Mouse (Mus musculus) adrenal gland, postnatal 36 days (tissue): ENCODE results near the gene Acaca. TPM values are rescaled to one million over a fixed set of nuclear protein-coding genes. Genes with fewer than 3 reads are reported as not detected.

Experiments used
- DNase-seq, 2 experiments: peaks; one replicate each; pipeline ENCODE4 v3.0.0; 2021; ENCODE audit warnings: mixed read lengths in 1 of 2
- long read RNA-seq, 2 experiments: library from polyadenylated mRNA; stranded (forward); transcript quantifications; one replicate each; pipeline ENCODE4 v2.0.0; 2021; ENCODE audit warnings: borderline sequencing depth in 2 of 2
- total RNA-seq, 2 experiments: library from RNA; stranded (reverse); gene quantifications; 2 replicates each; pipeline ENCODE4 v1.2.3; 2021

The Acaca gene
- total RNA-seq, result 100 to 1,000 TPM; 441 to 587 TPM
- long read RNA-seq, experiment 1, partial matches to known transcripts, result 27 of 30 reads
- long read RNA-seq, experiment 1, other reads (novel, unspliced or antisense), result 2 of 30 reads
- long read RNA-seq, experiment 2, full-length matches to known transcripts, result 1 of 35 reads
- long read RNA-seq, experiment 2, partial matches to known transcripts, result 31 of 35 reads
- long read RNA-seq, experiment 2, other reads (novel, unspliced or antisense), result 3 of 35 reads

DNA sequence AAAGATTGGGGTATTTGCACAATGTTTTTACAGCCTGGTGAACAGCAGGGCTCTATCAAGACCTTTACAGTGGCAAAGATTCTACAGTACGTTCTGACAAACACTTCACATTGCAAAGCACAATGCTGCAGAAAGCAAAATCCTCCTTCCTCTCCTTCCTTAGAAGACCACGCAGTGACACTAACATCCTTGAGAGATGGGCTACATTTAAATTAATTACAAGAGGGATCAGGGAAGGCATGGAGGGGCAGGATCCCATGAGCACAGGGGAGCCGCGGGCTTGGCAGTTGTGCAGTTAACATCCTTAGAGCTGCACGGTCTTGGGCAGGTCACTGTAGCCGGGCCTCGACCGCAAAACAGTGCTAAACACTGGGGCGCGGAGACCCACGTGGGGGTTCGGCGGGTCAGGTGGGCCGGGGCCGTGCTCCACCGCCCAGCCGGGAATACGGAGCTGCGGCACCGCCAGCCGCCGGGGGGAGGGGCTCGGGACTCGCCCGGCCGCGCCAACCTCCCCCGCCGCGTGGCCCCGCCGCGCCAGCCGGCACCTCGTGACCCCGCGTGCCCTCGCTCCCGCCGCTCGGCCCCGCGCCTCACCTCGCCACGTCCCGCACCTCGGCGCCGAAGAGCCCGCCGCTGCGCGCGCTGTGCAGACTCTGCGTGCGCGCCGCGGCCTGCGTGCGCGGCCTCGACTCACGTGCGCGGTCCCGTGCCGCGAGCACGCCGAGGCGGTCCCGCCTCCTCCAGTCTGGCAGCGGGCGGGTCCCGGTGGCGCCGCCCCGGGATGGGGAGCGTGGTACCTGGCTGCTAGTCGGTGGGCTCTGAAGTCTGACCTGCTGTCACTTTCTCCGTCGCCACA, at the start of gene Acaca, which contains the start of gene Tada2a:
Gene Acaca, plus strand, starts transcription at position 730 of the 856 bp plus-strand sequence.
Gene Tada2a, minus strand, starts transcription at position 658 of the 856 bp plus-strand sequence.
- DNase-seq, result peak; percentile 81 to 87

DNA sequence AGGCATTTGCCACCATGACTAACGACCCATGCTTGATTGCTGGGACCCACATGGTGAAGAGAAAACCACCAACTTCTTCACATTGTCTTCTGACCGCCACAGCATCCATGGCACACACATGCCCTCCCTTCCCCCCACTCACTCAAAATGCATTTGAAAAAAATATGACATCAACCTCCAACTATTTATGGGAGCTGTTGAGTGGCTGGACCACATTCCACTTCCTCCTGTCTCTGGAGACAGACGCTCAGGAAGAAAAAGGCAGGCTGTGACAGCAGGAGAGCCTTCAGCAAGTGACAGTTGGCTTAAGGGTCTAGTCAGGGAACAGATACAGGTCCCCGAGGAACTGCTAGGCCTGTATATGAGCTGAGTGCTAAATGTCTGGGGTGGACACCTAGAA, 49.6 kb upstream of the Acaca start:
- no peak for DNase-seq

DNA sequence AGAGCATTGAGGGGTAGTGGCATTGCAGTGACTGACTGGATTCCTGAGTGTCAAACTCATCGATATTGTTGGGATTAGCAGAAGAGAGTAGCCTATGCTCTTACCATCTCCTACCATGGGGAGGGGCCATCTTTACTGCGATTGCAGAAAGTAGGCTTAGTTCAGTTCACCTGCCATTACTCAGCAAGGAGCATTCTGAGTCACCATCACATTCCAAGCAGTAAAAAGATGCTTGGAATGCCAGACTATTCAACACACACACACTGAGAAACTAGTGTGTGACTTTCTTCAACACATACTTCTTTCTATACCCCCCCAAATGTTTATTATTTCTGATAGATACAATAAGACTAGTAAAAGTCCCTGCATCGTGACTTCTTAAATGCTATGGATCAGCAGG, 49.1 kb upstream of the Acaca start:
- DNase-seq, result no peak

GRCm38 (mm10) chr11:84081901-84082300, 47.6 kb upstream of the Acaca start:
- no peak for DNase-seq

- no peak for DNase-seq
Measured at GRCm38 (mm10) chr11:84090572-84090971, 38.9 kb upstream of the Acaca start.

GRCm38 (mm10) chr11:84095084-84095483, 34.4 kb upstream of the Acaca start:
- no peak for DNase-seq

DNA sequence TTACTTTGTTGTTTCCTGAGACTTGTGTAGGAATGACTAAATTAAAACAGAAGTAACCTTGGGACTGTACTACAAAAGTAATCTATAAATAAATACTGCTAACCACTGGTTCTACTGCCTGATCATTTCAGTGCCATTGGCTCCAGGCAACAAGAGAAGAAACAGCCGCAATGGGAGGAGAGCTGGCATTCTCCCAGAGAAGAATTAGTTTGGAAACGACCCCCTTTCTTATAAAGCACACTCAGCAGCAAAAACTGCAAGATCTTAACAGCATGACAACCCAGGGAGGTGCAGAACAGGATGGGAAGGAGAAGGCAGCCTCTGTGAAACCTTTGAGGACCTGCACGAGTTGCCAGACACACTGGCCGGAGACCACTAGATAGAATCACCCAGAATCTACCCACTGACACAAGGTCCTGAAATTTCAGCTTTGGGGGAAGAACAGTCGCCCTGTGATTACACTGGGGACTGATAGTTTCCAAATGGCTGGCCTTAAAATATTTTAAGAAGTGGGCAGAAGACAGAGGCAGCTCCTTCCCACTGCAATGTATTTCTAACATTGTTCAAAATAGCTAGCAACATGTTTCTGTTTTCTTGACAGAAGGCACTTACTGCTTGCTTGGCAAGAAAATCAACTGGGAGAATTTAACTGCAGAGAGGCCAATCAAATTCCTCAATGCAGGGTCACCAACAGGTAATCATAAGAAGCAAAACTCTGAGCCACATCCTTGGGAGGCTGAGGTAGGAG, 32.0 kb upstream of the Acaca start:
- no peak for DNase-seq

DNA sequence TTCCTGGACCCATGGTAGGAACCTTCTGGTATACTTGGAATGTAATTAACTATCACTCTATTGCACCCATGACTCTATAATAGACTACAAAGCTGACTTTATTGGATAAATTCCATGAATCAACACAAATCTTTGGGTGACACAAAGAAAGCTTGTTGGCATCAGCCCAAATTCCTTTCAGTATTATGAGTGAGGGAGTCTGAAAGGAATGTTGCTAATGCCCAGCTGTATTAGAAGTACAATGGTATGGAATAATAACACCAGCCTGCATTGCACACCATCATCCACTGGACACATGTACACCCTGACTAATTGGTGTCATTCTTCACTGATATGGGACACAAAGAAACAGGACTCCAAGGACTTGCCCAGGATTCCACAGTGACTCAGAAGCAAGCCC, 28.3 kb upstream of the Acaca start:
- DNase-seq, result no peak

GRCm38 (mm10) chr11:84104036-84104435, 25.4 kb upstream of the Acaca start:
- DNase-seq, result peak; percentile 54 to 65

DNA sequence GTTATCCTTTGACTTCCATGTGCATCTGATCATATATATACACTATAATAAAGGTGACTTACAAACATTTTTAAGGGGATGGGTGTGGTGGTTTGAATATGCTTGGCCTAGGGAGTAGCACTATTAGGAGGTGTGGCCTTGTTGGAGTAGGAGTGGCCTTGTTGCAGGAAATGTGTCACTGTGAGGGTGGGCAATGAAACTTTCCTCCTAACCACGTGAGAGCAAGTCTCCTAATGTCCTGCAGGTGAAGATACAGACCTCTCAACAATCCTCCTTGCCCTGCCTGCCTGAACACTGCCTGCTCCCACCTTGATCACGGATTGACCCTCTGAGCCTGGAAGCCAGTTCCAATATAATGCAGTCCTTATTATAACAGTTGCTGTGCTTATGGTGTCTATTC, 22.3 kb upstream of the Acaca start:
- DNase-seq, result no peak

DNA sequence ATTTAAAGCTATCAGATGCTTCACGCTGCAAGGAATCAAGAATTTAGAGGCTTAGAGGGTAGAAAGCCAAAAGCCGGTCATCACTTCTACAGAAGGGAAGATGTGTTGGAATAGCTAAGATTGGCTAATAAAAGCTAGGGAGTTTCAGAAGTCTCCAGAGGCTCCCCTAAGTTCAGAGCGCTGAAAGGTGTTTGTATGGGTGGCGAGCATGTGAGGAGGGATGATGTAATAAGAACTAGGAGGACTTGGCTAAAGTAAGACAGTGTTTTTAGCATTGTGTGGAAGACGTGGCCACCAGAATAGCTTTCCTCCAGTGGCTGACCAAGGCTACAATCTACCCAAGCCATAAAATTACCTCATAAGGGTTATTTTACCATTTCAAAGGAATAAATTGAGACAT, 15.8 kb upstream of the Acaca start:
- no peak for DNase-seq

GRCm38 (mm10) chr11:84115646-84116045, 13.8 kb upstream of the Acaca start:
- DNase-seq, result no peak

GRCm38 (mm10) chr11:84116221-84116620, 13.3 kb upstream of the Acaca start:
- no peak for DNase-seq

- no peak for DNase-seq
Measured at GRCm38 (mm10) chr11:84117431-84117830, 12.0 kb upstream of the Acaca start.

DNA sequence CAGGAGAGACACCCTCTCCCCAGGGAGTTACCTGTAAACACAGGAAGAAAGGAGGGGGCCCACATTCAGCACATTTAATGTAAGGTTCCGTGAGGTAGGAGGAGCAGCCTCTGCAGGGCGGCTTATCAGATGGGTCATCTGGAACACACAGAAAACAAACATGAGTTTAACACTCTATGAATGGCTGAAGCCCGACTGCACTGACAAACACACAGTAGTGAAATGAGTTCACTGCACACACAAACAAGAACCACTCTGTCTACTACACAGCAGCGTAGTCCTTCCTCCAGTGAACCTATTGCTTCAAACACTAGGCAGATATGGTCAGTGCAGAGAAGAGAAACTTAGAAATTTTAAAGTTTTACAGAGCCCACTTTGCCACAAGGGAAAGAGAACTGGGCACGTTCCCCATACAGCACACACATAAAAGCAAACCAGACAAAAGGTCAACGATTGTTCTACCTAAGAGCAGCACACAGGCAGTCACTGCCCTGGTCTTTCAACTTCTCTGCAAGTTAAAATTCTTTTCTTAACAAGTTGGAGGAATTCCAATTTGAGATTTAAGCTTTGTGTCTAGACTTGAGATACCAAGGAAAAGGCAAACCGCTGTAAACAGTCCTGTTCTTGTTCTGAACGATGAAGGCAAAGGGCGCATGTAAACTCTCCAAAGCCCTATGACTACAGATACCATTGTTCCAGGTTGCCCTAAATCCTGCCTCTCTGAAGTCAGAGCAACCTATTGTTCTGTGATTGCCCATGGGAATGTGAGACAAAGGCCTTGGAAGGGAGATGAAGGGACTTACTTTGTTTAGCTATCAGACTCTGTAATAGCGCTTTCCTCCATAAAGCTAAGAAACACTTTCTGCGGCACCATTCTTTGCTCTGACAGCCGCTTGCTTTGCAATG, 8.2 kb upstream of the Acaca start:
- DNase-seq, result no peak

- DNase-seq, result no peak
Measured at GRCm38 (mm10) chr11:84127977-84128376, 1.5 kb upstream of the Acaca start.

- DNase-seq, result no peak
Measured at GRCm38 (mm10) chr11:84129799-84130185, 320 bp downstream of the Acaca start.

DNA sequence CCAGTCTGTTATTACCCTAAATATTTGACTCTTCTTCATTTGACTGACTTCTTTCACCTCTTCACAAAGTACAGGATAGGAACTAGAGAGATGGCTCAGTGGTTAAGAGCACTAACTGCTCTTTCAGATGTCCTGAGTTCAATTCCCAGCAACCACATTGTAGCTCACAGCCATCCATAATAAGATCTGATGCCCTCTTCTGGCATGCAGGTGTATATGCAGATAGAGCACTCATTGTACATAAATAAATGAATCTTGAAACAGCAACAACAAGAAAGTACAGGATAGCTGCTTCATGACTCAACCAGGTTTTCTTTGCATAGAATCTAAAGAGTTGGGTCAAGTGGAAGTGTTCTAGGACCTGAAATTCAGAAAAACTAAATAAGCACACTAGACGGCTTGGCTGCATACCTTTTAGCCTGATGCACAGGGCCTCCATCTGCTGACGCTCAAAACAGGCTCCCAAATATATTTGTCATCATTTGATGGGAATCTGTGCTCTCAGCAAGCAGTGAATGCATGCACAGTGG, 4.9 kb downstream of the Acaca start:
- DNase-seq, result no peak

GRCm38 (mm10) chr11:84136453-84136852, 7.0 kb downstream of the Acaca start:
- no peak for DNase-seq

- DNase-seq, result peak; percentile 55 to 62
Measured at GRCm38 (mm10) chr11:84141752-84142151, 12.3 kb downstream of the Acaca start.

- no peak for DNase-seq
Measured at GRCm38 (mm10) chr11:84145201-84145798, 15.8 kb downstream of the Acaca start.
